In genomic region chr19:6336920-6337319, GRCm38 (mm10) we compare ENCODE assay signal across 8 mouse cellular contexts. TPM values are rescaled to one million over a fixed set of nuclear protein-coding genes. Genes with fewer than 3 reads are reported as not detected.
DNase-seq lines count a peak whose midpoint lies in the region; ATAC-seq and TF ChIP-seq lines count a peak whose summit lies in the region.

No protein-coding gene starts in this region.

- H3K27me3 ChIP-seq in forebrain, embryonic 10.5 days (ENCODE audit: poor library complexity, severe bottlenecking): no peaks in the 10 kb centered on the region
- H3K27me3 ChIP-seq in forebrain, embryonic 16.5 days (replicated peaks; ENCODE audit: control insufficient read depth, insufficient read depth, low read length): no peaks in the 10 kb centered on the region
- H3K27me3 ChIP-seq in lung, postnatal 0 days (replicated peaks; ENCODE audit: insufficient read depth, low read length): no peaks in the 10 kb centered on the region
- H3K27me3 ChIP-seq in limb, embryonic 13.5 days: no peaks in the 10 kb centered on the region
- no peaks in the 10 kb centered on the region for H3K27me3 ChIP-seq in stomach, embryonic 16.5 days (ENCODE audit: control insufficient read depth, insufficient read depth, low read length)

- no peaks in the 10 kb centered on the region for H3K9me3 ChIP-seq in forebrain, embryonic 10.5 days
- H3K9me3 ChIP-seq in forebrain, embryonic 16.5 days (ENCODE audit: control insufficient read depth, low read length): no peaks in the 10 kb centered on the region
- H3K9me3 ChIP-seq in lung, postnatal 0 days (ENCODE audit: low read length): no peaks in the 10 kb centered on the region
- no peaks in the 10 kb centered on the region for H3K9me3 ChIP-seq in limb, embryonic 13.5 days
- H3K9me3 ChIP-seq in stomach, embryonic 16.5 days (replicated peaks; ENCODE audit: control insufficient read depth, low read length): no peaks in the 10 kb centered on the region

- H3K4me2 ChIP-seq in forebrain, embryonic 16.5 days (ENCODE audit: low read length): no peak overlapping the region
- 0 out of 2 replicates have a peak overlapping the region, but pooled peaks have one; percentile 98 for H3K4me2 ChIP-seq in lung, postnatal 0 days (replicated peaks; ENCODE audit: low read depth, low read length)
- peak overlapping the region; percentile 96 for H3K4me2 ChIP-seq in limb, embryonic 13.5 days (replicated peaks)
- peak overlapping the region; percentile 92 for H3K4me2 ChIP-seq in stomach, embryonic 16.5 days (ENCODE audit: low read depth, low read length)

- no peak for TF ChIP-seq EP300 in lung, postnatal 0 days (IDR thresholded peaks at IDR 0.05)

- H3K27ac ChIP-seq in forebrain, embryonic 10.5 days: no peak overlapping the region
- no peak overlapping the region for H3K27ac ChIP-seq in forebrain, embryonic 16.5 days (ENCODE audit: low read length)
- no peak overlapping the region for H3K27ac ChIP-seq in lung, postnatal 0 days (ENCODE audit: low read length)
- no peak overlapping the region; the same call in 1 of the 2 replicates for H3K27ac ChIP-seq in limb, embryonic 13.5 days
- no peak overlapping the region for H3K27ac ChIP-seq in stomach, embryonic 16.5 days (ENCODE audit: low read length)

- H3K9ac ChIP-seq in forebrain, embryonic 16.5 days (replicated peaks; ENCODE audit: low read depth, low read length): no peak overlapping the region
- no peak overlapping the region for H3K9ac ChIP-seq in lung, postnatal 0 days (replicated peaks; ENCODE audit: low read depth)
- peak overlapping the region; percentile 93 for H3K9ac ChIP-seq in limb, embryonic 13.5 days
- H3K9ac ChIP-seq in stomach, embryonic 16.5 days (ENCODE audit: low read length): 0 out of 2 replicates have a peak overlapping the region, but pooled peaks have one; percentile 20

- no peak for ATAC-seq in forebrain, embryonic 16.5 days
- no peak for ATAC-seq in lung, postnatal 0 days
- no peak for ATAC-seq in limb, embryonic 13.5 days (ENCODE audit: low FRiP score, low read depth)
- ATAC-seq in stomach, embryonic 16.5 days (ENCODE audit: insufficient read depth, low FRiP score): no peak

- TF ChIP-seq CTCF in lung, postnatal 0 days (IDR thresholded peaks at IDR 0.05): no peak

- no peak for DNase-seq in forebrain, embryonic 10.5 days (ENCODE audit: extremely low spot score, low spot score)
- no peak for DNase-seq in lung, postnatal 0 days (ENCODE audit: low spot score)
- DNase-seq in lung, postnatal 25 days (ENCODE audit: low spot score): no peak
- DNase-seq in embryo, embryonic 11 days: no peak
- no peak for DNase-seq in testis, postnatal 14 days (ENCODE audit: low spot score)

- H3K4me1 ChIP-seq in forebrain, embryonic 10.5 days: peaks cover 66% of the 10 kb centered on the region
- peaks cover 27% of the 10 kb centered on the region for H3K4me1 ChIP-seq in forebrain, embryonic 16.5 days (replicated peaks; ENCODE audit: control insufficient read depth, insufficient read depth, low read length)
- H3K4me1 ChIP-seq in lung, postnatal 0 days (ENCODE audit: insufficient read depth, low read depth, low read length): peaks cover 26% of the 10 kb centered on the region
- peaks cover 38% of the 10 kb centered on the region for H3K4me1 ChIP-seq in limb, embryonic 13.5 days
- H3K4me1 ChIP-seq in stomach, embryonic 16.5 days (ENCODE audit: control insufficient read depth, insufficient read depth, low read length): peaks cover 29% of the 10 kb centered on the region

- 95% methylated on average over 10 of the region's 10 CpGs for WGBS in forebrain, embryonic 10.5 days
- WGBS in forebrain, embryonic 16.5 days: 97% methylated on average over 10 of the region's 10 CpGs
- WGBS in lung, postnatal 0 days: 89% methylated on average over 10 of the region's 10 CpGs
- WGBS in limb, embryonic 13.5 days: 92% methylated on average over 10 of the region's 10 CpGs
- WGBS in stomach, embryonic 16.5 days: 90% methylated on average over 10 of the region's 10 CpGs

- peaks cover 39% of the 10 kb centered on the region for H3K36me3 ChIP-seq in forebrain, embryonic 10.5 days (replicated peaks)
- peaks cover 16% of the 10 kb centered on the region for H3K36me3 ChIP-seq in forebrain, embryonic 16.5 days (ENCODE audit: control insufficient read depth, insufficient read depth)
- 0 out of 2 replicates have a peak, but pooled peaks cover 13% of the 10 kb centered on the region for H3K36me3 ChIP-seq in lung, postnatal 0 days (ENCODE audit: insufficient read depth, low read length)
- peaks cover 39% of the 10 kb centered on the region for H3K36me3 ChIP-seq in limb, embryonic 13.5 days
- H3K36me3 ChIP-seq in stomach, embryonic 16.5 days (ENCODE audit: control insufficient read depth, insufficient read depth, low read length): peaks cover 9% of the 10 kb centered on the region; the same call in 1 of the 2 replicates

- H3K4me3 ChIP-seq in forebrain, embryonic 10.5 days: peak overlapping the region; percentile 86
- no peak overlapping the region for H3K4me3 ChIP-seq in forebrain, embryonic 16.5 days (replicated peaks; ENCODE audit: low read length)
- H3K4me3 ChIP-seq in lung, postnatal 0 days (ENCODE audit: low read depth, low read length): no peak overlapping the region
- H3K4me3 ChIP-seq in limb, embryonic 13.5 days: peak overlapping the region; percentile 86
- H3K4me3 ChIP-seq in stomach, embryonic 16.5 days (replicated peaks; ENCODE audit: low read length): no peak overlapping the region

RNA-seq across cellular contexts. Expression of gene Men1, which starts 2.1 kb away (rescaled TPM):
- 115 and 130 TPM in 2 replicates for polyA plus RNA-seq in forebrain, embryonic 10.5 days (2016; fragmentation: Nextera tagmentation; extraction: Ambion mirVana)
- polyA plus RNA-seq in forebrain, embryonic 16.5 days (2015; fragmentation: Nextera tagmentation; extraction: Ambion mirVana): 96.1 and 96.5 TPM in 2 replicates
- 42.1 and 42.7 TPM in 2 replicates for polyA plus RNA-seq in lung, postnatal 0 days (2015; fragmentation: Nextera tagmentation; extraction: Ambion mirVana)
- polyA plus RNA-seq in limb, embryonic 13.5 days (2015; fragmentation: Nextera tagmentation; extraction: Ambion mirVana): 88.7 and 97.6 TPM in 2 replicates
- 59.0 and 60.2 TPM in 2 replicates for polyA plus RNA-seq in stomach, embryonic 16.5 days (2015; fragmentation: Nextera tagmentation; extraction: Ambion mirVana)

RNA-seq across cellular contexts. Expression of gene Map4k2, which starts 4.0 kb away (rescaled TPM):
- polyA plus RNA-seq in forebrain, embryonic 10.5 days (2016; fragmentation: Nextera tagmentation; extraction: Ambion mirVana): 12.6 and 14.5 TPM in 2 replicates
- polyA plus RNA-seq in forebrain, embryonic 16.5 days (2015; fragmentation: Nextera tagmentation; extraction: Ambion mirVana): 12.3 and 21.2 TPM in 2 replicates
- 22.5 and 25.0 TPM in 2 replicates for polyA plus RNA-seq in lung, postnatal 0 days (2015; fragmentation: Nextera tagmentation; extraction: Ambion mirVana)
- polyA plus RNA-seq in limb, embryonic 13.5 days (2015; fragmentation: Nextera tagmentation; extraction: Ambion mirVana): 11.8 and 15.5 TPM in 2 replicates
- polyA plus RNA-seq in stomach, embryonic 16.5 days (2015; fragmentation: Nextera tagmentation; extraction: Ambion mirVana): 11.4 and 11.8 TPM in 2 replicates

RNA-seq across cellular contexts. Expression of gene Sf1, which starts 26.6 kb away (rescaled TPM):
- 201 TPM in 2 replicates for polyA plus RNA-seq in forebrain, embryonic 10.5 days (2016; fragmentation: Nextera tagmentation; extraction: Ambion mirVana)
- polyA plus RNA-seq in forebrain, embryonic 16.5 days (2015; fragmentation: Nextera tagmentation; extraction: Ambion mirVana): 122 and 127 TPM in 2 replicates
- polyA plus RNA-seq in lung, postnatal 0 days (2015; fragmentation: Nextera tagmentation; extraction: Ambion mirVana): 48.1 and 49.5 TPM in 2 replicates
- 130 and 148 TPM in 2 replicates for polyA plus RNA-seq in limb, embryonic 13.5 days (2015; fragmentation: Nextera tagmentation; extraction: Ambion mirVana)
- polyA plus RNA-seq in stomach, embryonic 16.5 days (2015; fragmentation: Nextera tagmentation; extraction: Ambion mirVana): 94.5 and 95.1 TPM in 2 replicates

RNA-seq across cellular contexts. Expression of gene Cdc42bpg, which starts 30.7 kb away (rescaled TPM):
- polyA plus RNA-seq in forebrain, embryonic 10.5 days (2016; fragmentation: Nextera tagmentation; extraction: Ambion mirVana): 0.23 and 0.24 TPM in 2 replicates
- 0.52 and 1.1 TPM in 2 replicates for polyA plus RNA-seq in forebrain, embryonic 16.5 days (2015; fragmentation: Nextera tagmentation; extraction: Ambion mirVana)
- 2.8 and 3.2 TPM in 2 replicates for polyA plus RNA-seq in lung, postnatal 0 days (2015; fragmentation: Nextera tagmentation; extraction: Ambion mirVana)
- polyA plus RNA-seq in limb, embryonic 13.5 days (2015; fragmentation: Nextera tagmentation; extraction: Ambion mirVana): 0.52 and 0.70 TPM in 2 replicates
- 1.9 and 2.0 TPM in 2 replicates for polyA plus RNA-seq in stomach, embryonic 16.5 days (2015; fragmentation: Nextera tagmentation; extraction: Ambion mirVana)

RNA-seq across cellular contexts. Expression of gene Pygm, which starts 47.3 kb away (rescaled TPM):
- polyA plus RNA-seq in forebrain, embryonic 10.5 days (2016; fragmentation: Nextera tagmentation; extraction: Ambion mirVana): 0.83 and 2.0 TPM in 2 replicates
- 2.4 and 2.8 TPM in 2 replicates for polyA plus RNA-seq in forebrain, embryonic 16.5 days (2015; fragmentation: Nextera tagmentation; extraction: Ambion mirVana)
- 20.5 and 32.1 TPM in 2 replicates for polyA plus RNA-seq in lung, postnatal 0 days (2015; fragmentation: Nextera tagmentation; extraction: Ambion mirVana)
- polyA plus RNA-seq in limb, embryonic 13.5 days (2015; fragmentation: Nextera tagmentation; extraction: Ambion mirVana): 13.2 and 14.4 TPM in 2 replicates
- polyA plus RNA-seq in stomach, embryonic 16.5 days (2015; fragmentation: Nextera tagmentation; extraction: Ambion mirVana): 17.7 and 55.0 TPM in 2 replicates

Comparison
In these comparisons a context has a peak if more than half of its experiments do, and no peak if none do; other contexts are left out.
1. H3K4me3 ChIP-seq: peak in forebrain, embryonic 10.5 days (single experiment) and limb, embryonic 13.5 days (single experiment); none in forebrain, embryonic 16.5 days (single experiment), lung, postnatal 0 days (single experiment) and stomach, embryonic 16.5 days (single experiment).
2. H3K9ac ChIP-seq: peak in limb, embryonic 13.5 days (single experiment) and stomach, embryonic 16.5 days (single experiment); none in forebrain, embryonic 16.5 days (single experiment) and lung, postnatal 0 days (single experiment).